Comparison of ENCODE assay signal across 26 mouse cellular contexts in the genomic region with DNA sequence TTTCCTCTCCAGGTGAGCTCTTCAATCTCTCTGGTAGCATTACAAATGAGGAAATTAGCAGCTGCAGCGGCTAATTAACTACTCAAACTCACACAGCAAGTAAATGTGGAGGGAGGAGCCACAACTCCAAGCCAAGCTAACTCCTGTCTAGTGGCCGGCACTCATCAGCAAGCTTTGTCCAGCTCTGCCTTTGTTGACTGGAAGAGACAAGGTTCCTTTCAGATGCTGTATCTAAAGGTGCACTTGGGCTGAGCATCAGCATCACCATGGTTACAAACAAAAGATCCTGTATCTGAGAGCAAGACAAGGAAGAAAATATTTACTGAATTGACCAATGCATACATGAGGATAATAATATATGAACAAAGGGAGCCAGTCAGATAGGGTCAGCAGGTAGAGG. TPM values are rescaled to one million over a fixed set of nuclear protein-coding genes. Genes with fewer than 3 reads are reported as not detected.
A peak's percentile ranks its signal among the peaks of the same experiment; 100 is the strongest.
DNase-seq lines count a peak whose midpoint lies in the region; ATAC-seq and TF ChIP-seq lines count a peak whose summit lies in the region.
"Had no signal": no experiment of that assay in that cellular context is flagged by ENCODE, and none has a peak within 500 bp of the region (broad histone marks: within the 10 kb centered on the region; RNA-seq: fewer than 3 reads in every experiment).

No protein-coding gene starts in this region.

- H3K4me2 ChIP-seq in heart, embryonic 11.5 days: peak overlapping the region; percentile 66
- peak overlapping the region; percentile 56 for H3K4me2 ChIP-seq in heart, postnatal 0 days (ENCODE audit: low read depth, low read length)
- H3K4me2 ChIP-seq: embryonic facial prominence, embryonic 13.5 days; hindbrain, embryonic 13.5 days; neural tube, embryonic 12.5 days had no signal

- no peak for ATAC-seq in heart, embryonic 11.5 days (replicated peaks; ENCODE audit: insufficient number of reproducible peaks, low FRiP score, low TSS enrichment)
- ATAC-seq in heart, postnatal 0 days (ENCODE audit: insufficient read depth, low read depth): peak; percentile 9; the same call in 1 of the 2 replicates
- ATAC-seq in megakaryocyte, adult 5-6 weeks (ENCODE audit: poor library complexity, severe bottlenecking): no peak
- ATAC-seq: forebrain, embryonic 16.5 days had no signal

- peaks cover 12% of the 10 kb centered on the region; the same call in 1 of the 2 replicates for H3K4me1 ChIP-seq in heart, embryonic 11.5 days (ENCODE audit: control insufficient read depth, insufficient read depth, low read length)
- peaks cover 14% of the 10 kb centered on the region for H3K4me1 ChIP-seq in heart, postnatal 0 days (ENCODE audit: control insufficient read depth, insufficient read depth)
- peaks cover 37% of the 10 kb centered on the region for H3K4me1 ChIP-seq in megakaryocyte, embryonic 14.5 days
- peaks cover 3% of the 10 kb centered on the region; the same call in 1 of the 2 replicates for H3K4me1 ChIP-seq in embryonic fibroblast, embryonic 13.5 days (ENCODE audit: control insufficient read depth, insufficient read depth, low read length)
- H3K4me1 ChIP-seq: midbrain, embryonic 10.5 days; neural tube, embryonic 12.5 days had no signal

- no peaks in the 10 kb centered on the region for H3K27me3 ChIP-seq in heart, embryonic 11.5 days (ENCODE audit: control insufficient read depth, insufficient read depth, low read length)
- no peaks in the 10 kb centered on the region for H3K27me3 ChIP-seq in heart, postnatal 0 days (ENCODE audit: control insufficient read depth, insufficient read depth, low read length)
- no peaks in the 10 kb centered on the region for H3K27me3 ChIP-seq in megakaryocyte, embryonic 14.5 days (replicated peaks)
- H3K27me3 ChIP-seq: CH12.LX; embryonic facial prominence, embryonic 13.5 days; hindbrain, embryonic 13.5 days; neural tube, embryonic 12.5 days had no signal

- WGBS in heart, embryonic 11.5 days (ENCODE audit: insufficient replicate concordance): 27% methylated on average over 2 of the region's 2 CpGs
- 22% methylated on average over 2 of the region's 2 CpGs for WGBS in heart, postnatal 0 days

- H3K36me3 ChIP-seq in heart, embryonic 11.5 days (ENCODE audit: control insufficient read depth, insufficient read depth, low read length): no peaks in the 10 kb centered on the region
- H3K36me3 ChIP-seq in heart, postnatal 0 days (replicated peaks; ENCODE audit: control insufficient read depth, insufficient read depth, low read length): no peaks in the 10 kb centered on the region
- no peaks in the 10 kb centered on the region for H3K36me3 ChIP-seq in megakaryocyte, embryonic 14.5 days (replicated peaks; ENCODE audit: low read length)
- H3K36me3 ChIP-seq: embryonic facial prominence, embryonic 13.5 days; G1E; hindbrain, embryonic 13.5 days; limb, embryonic 10.5 days; midbrain, embryonic 10.5 days; neural tube, embryonic 12.5 days had no signal

- H3K27ac ChIP-seq in heart, embryonic 11.5 days (ENCODE audit: low read depth, low read length): peak overlapping the region; percentile 96
- peak overlapping the region; percentile 93 for H3K27ac ChIP-seq in heart, postnatal 0 days (ENCODE audit: low read depth)
- H3K27ac ChIP-seq in embryonic fibroblast, embryonic 13.5 days (ENCODE audit: insufficient read depth, low read length): peak overlapping the region; percentile 28; the same call in 1 of the 2 replicates
- H3K27ac ChIP-seq: embryonic facial prominence, embryonic 13.5 days; hindbrain, embryonic 13.5 days; layer of hippocampus, adult 2 months; limb, embryonic 10.5 days; midbrain, embryonic 10.5 days; neural tube, embryonic 12.5 days had no signal

- TF ChIP-seq EP300 in heart, postnatal 0 days (IDR thresholded peaks at IDR 0.05; ENCODE audit: low read depth): no peak

- no peak for TF ChIP-seq CTCF in heart, postnatal 0 days (IDR thresholded peaks at IDR 0.05; ENCODE audit: low read depth)
- no peak for TF ChIP-seq CTCF in embryonic fibroblast, embryonic 13.5 days (IDR thresholded peaks at IDR 0.05; ENCODE audit: borderline replicate concordance, insufficient read depth, low read length)

- peak overlapping the region; percentile 71 for H3K9ac ChIP-seq in heart, embryonic 11.5 days (ENCODE audit: low read depth, low read length)
- no peak overlapping the region for H3K9ac ChIP-seq in heart, postnatal 0 days (replicated peaks; ENCODE audit: low read depth, low read length)
- H3K9ac ChIP-seq: embryonic facial prominence, embryonic 13.5 days; hindbrain, embryonic 13.5 days; liver, postnatal 0 days; neural tube, embryonic 12.5 days had no signal

- H3K4me3 ChIP-seq in heart, embryonic 11.5 days (ENCODE audit: low read depth, low read length): peak overlapping the region; percentile 18; the same call in 1 of the 2 replicates
- no peak overlapping the region for H3K4me3 ChIP-seq in heart, postnatal 0 days (ENCODE audit: low read depth, low read length)
- peak overlapping the region; percentile 62 for H3K4me3 ChIP-seq in megakaryocyte, embryonic 14.5 days (replicated peaks)
- no peak overlapping the region for H3K4me3 ChIP-seq in embryonic fibroblast, embryonic 13.5 days (ENCODE audit: insufficient read depth, low read length)
- H3K4me3 ChIP-seq: embryonic facial prominence, embryonic 13.5 days; hindbrain, embryonic 13.5 days; layer of hippocampus, adult 2 months; limb, embryonic 10.5 days; midbrain, embryonic 10.5 days; neural tube, embryonic 12.5 days had no signal

- no peak for DNase-seq in heart, adult 11 months
- no peak for DNase-seq in heart, postnatal 0 days (ENCODE audit: low spot score)
- DNase-seq in heart, postnatal 36 days: no peak
- DNase-seq in spleen, postnatal 36 days (ENCODE audit: low spot score in 2 of 2): no peak
- DNase-seq: cerebellum, adult 18-20 months; cerebellum, postnatal 36 days; gastrocnemius, postnatal 14 days; lung, postnatal 36 days; right cerebral cortex, postnatal 14 days had no signal

- intact Hi-C loops in heart, postnatal 36 days (cut with DNase I): no loop called here

- no peaks in the 10 kb centered on the region for H3K9me3 ChIP-seq in heart, embryonic 11.5 days (replicated peaks; ENCODE audit: control insufficient read depth, low read length)
- no peaks in the 10 kb centered on the region for H3K9me3 ChIP-seq in heart, postnatal 0 days (replicated peaks; ENCODE audit: control insufficient read depth, low read length)
- H3K9me3 ChIP-seq in megakaryocyte, embryonic 14.5 days: no peaks in the 10 kb centered on the region
- H3K9me3 ChIP-seq: embryonic facial prominence, embryonic 13.5 days; G1E; hindbrain, embryonic 13.5 days; limb, embryonic 10.5 days; midbrain, embryonic 10.5 days; neural tube, embryonic 12.5 days had no signal

- no peak for TF ChIP-seq POLR2A in embryonic fibroblast, embryonic 13.5 days (IDR thresholded peaks at IDR 0.05; ENCODE audit: low read depth, low read length)

RNA-seq across cellular contexts. Expression of gene Ankrd1, which starts 10.3 kb away (rescaled TPM):
- 450 and 606 TPM in 2 replicates for polyA plus RNA-seq in heart, embryonic 11.5 days (2014; fragmentation: Nextera tagmentation; extraction: Ambion mirVana)
- 557 and 776 TPM in 2 replicates for total RNA-seq in heart, postnatal 0 days (2014; rRNA removed; ENCODE audit: low replicate concordance)
- polyA plus RNA-seq in heart, postnatal 0 days (2015; fragmentation: Nextera tagmentation; extraction: Ambion mirVana): 491 and 665 TPM in 2 replicates
- total RNA-seq in heart, postnatal 36 days (2021): 100 to 1,000 TPM; 424 to 684 TPM
- not detected in 2 replicates for polyA plus RNA-seq in megakaryocyte, embryonic 14.5 days (2012; ENCODE audit: insufficient read depth, low replicate concordance)
- not detected in 2 replicates for total RNA-seq in megakaryocyte, adult 5-6 weeks (2015)
- not detected in 2 replicates for total RNA-seq in megakaryocyte, adult 5-6 weeks (2017)
- 30.6 and 110 TPM in 2 replicates for polyA plus RNA-seq in embryonic fibroblast, embryonic 13.5 days (2011; ENCODE audit: insufficient read length, low read depth, missing spikeins)
- total RNA-seq: adrenal gland, adult 2 months; CH12.LX; layer of hippocampus, adult 2 months; layer of hippocampus, postnatal 25 days had no signal
- polyA plus RNA-seq: adrenal gland, adult 2 months; forebrain, embryonic 16.5 days; G1E; intestine, embryonic 14.5 days; midbrain, embryonic 10.5 days had no signal

RNA-seq across cellular contexts. Expression of gene Rpp30, which starts 46.7 kb away (rescaled TPM):
- polyA plus RNA-seq in heart, embryonic 11.5 days (2014; fragmentation: Nextera tagmentation; extraction: Ambion mirVana): 53.3 and 55.6 TPM in 2 replicates
- total RNA-seq in heart, postnatal 0 days (2014; rRNA removed; ENCODE audit: low replicate concordance): 13.8 and 47.6 TPM in 2 replicates
- polyA plus RNA-seq in heart, postnatal 0 days (2015; fragmentation: Nextera tagmentation; extraction: Ambion mirVana): 31.7 and 36.1 TPM in 2 replicates
- total RNA-seq in heart, postnatal 36 days (2021): 10 to 100 TPM; 12.7 to 19.5 TPM
- polyA plus RNA-seq in megakaryocyte, embryonic 14.5 days (2012; ENCODE audit: insufficient read depth, low replicate concordance): 5.5 TPM in 1 of 2 replicates, not detected in the other
- total RNA-seq in megakaryocyte, adult 5-6 weeks (2015): 35.7 and 47.3 TPM in 2 replicates
- 36.1 and 39.2 TPM in 2 replicates for total RNA-seq in megakaryocyte, adult 5-6 weeks (2017)
- polyA plus RNA-seq in embryonic fibroblast, embryonic 13.5 days (2011; ENCODE audit: insufficient read length, low read depth, missing spikeins): 23.8 and 29.5 TPM in 2 replicates

Comparison
In these comparisons a context has a peak if more than half of its experiments do, and no peak if none do; other contexts are left out.
1. H3K4me3 ChIP-seq: peak in heart, embryonic 11.5 days (single experiment) and megakaryocyte, embryonic 14.5 days (single experiment); none in heart, postnatal 0 days (single experiment) and embryonic fibroblast, embryonic 13.5 days (single experiment).
2. H3K27ac ChIP-seq: peak in every context shown above with its lines; median percentile 96 in heart, embryonic 11.5 days; 93 in heart, postnatal 0 days; 28 in embryonic fibroblast, embryonic 13.5 days.
3. RNA of gene Ankrd1, which starts 10.3 kb away (polyA plus RNA-seq): 491 to 665 TPM in heart, postnatal 0 days, 450 to 606 TPM in heart, embryonic 11.5 days and 30.6 to 110 TPM in embryonic fibroblast, embryonic 13.5 days; not detected in megakaryocyte, embryonic 14.5 days; every median in the first group is over 10 times any median in the second.